Mouse (Mus musculus): ENCODE measurements at regions not wholly inside any gene's neighbourhood (a gene's known extent, or its start where the extent isn't known, plus 50 kb on each side); places are given as distances from the start of the nearest gene placed in this dataset.
A peak's percentile ranks its signal among the peaks of the same experiment; 100 is the strongest.

DNA sequence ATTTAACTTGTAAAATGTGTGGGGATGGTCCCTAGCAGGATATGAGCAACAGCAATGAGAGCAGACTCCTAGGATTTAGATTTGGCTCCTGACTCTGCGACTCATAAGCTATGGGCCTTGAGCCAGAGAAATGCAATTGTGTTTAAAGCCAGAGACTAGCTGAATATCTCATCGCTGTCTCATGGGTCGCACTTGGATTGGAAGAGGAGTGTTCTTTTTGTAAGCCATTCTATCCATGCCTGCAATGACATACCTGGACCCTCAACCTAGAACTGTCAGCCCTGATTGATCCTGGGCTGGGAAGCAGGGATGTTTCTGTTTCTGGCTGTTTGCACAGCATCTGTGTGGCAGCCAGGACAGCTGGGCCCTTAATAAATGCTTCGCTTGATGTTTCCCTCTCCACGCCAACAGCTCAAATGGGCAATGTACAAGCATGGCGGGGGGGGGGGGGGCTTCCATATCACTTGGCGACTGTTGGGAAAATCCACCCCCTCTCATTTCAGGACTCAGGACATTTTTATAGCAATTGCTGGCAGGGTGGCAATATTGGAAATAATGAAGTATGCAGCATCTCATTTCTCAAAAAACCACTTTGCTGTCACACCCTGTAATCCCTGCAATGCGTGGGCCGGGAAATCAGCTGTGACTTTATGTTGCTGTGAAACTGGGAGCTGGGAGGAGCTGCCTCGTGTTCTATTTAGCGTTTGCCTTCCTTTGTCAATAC lies 338.0 kb downstream of the Hs3st1 start:
- no peaks in the 10 kb centered on the region for H3K9me3 ChIP-seq (replicated peaks; ENCODE audit: low read length)
- WGBS: 73% methylated on average over 11 of the region's 11 CpGs
- no peaks in the 10 kb centered on the region for H3K4me1 ChIP-seq (replicated peaks; ENCODE audit: insufficient read depth, low read length)
- no peak for DNase-seq (ENCODE audit: low spot score)
- no peak for TF ChIP-seq CTCF (IDR thresholded peaks at IDR 0.05; ENCODE audit: low read depth)
- H3K36me3 ChIP-seq (ENCODE audit: insufficient read depth, low read length): no peaks in the 10 kb centered on the region
- no peak overlapping the region for H3K27ac ChIP-seq
- H3K4me2 ChIP-seq (ENCODE audit: low read length): no peak overlapping the region
- H3K4me3 ChIP-seq (replicated peaks; ENCODE audit: low read depth, low read length): no peak overlapping the region
- no peaks in the 10 kb centered on the region for H3K27me3 ChIP-seq (ENCODE audit: insufficient read depth, low read length)
- no peak overlapping the region for H3K9ac ChIP-seq (ENCODE audit: low read depth, low read length)
- no peak for ATAC-seq (replicated peaks; ENCODE audit: low FRiP score, low read depth)

DNA sequence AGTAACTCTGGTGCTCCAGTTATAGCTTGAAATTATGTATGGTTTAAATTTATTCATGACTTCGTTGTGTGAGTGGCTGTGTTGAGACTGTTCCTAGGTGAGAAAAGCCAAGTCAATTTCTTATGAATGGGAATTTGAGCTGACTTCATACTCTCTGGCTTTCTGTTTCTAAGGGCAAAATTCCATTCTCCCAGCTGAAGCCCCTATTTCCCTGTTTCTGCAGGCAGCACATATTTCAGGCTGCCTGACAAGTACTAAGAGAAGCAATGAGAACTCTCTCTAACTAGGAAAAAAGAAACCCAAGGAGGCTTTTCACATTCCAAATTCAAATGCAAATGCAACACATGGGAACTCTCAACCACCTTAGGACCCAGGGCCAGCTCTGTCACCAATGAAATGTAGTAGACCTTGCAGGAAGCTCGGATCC lies 338.7 kb downstream of the Hs3st1 start:
- 39% methylated on average over 2 of the region's 2 CpGs for WGBS
- no peaks in the 10 kb centered on the region for H3K9me3 ChIP-seq (replicated peaks; ENCODE audit: low read length)
- no peak overlapping the region for H3K9ac ChIP-seq (ENCODE audit: low read depth, low read length)
- no peak for ATAC-seq (replicated peaks; ENCODE audit: low FRiP score, low read depth)
- TF ChIP-seq CTCF (IDR thresholded peaks at IDR 0.05; ENCODE audit: low read depth): no peak
- DNase-seq (ENCODE audit: low spot score): peak; percentile 13
- no peaks in the 10 kb centered on the region for H3K36me3 ChIP-seq (ENCODE audit: insufficient read depth, low read length)
- H3K27ac ChIP-seq: no peak overlapping the region
- no peak overlapping the region for H3K4me2 ChIP-seq (ENCODE audit: low read length)
- no peak overlapping the region for H3K4me3 ChIP-seq (replicated peaks; ENCODE audit: low read depth, low read length)
- H3K27me3 ChIP-seq (ENCODE audit: insufficient read depth, low read length): no peaks in the 10 kb centered on the region
- H3K4me1 ChIP-seq (replicated peaks; ENCODE audit: insufficient read depth, low read length): no peaks in the 10 kb centered on the region

DNA sequence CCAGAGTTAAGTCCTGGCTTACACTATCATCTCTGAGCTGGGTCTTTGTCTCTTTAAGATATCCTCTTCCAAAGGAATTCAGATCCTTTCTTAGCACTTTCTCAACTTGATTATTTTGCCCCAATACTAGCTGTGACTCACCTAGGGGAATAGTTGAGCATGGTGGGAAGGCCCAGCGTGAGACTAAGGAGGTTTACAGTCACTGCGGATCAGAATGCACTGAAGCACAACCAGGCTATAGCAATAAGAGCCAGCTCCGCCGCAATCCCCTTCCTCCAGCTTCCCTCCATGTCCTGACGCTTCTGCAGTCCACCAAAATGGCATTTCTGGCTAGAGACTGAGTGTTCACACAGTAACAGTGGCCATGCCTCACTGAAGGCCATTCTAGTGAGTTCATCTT lies 342.5 kb downstream of the Hs3st1 start:
- ATAC-seq (replicated peaks; ENCODE audit: low FRiP score, low read depth): no peak
- TF ChIP-seq CTCF (IDR thresholded peaks at IDR 0.05; ENCODE audit: low read depth): no peak
- H3K36me3 ChIP-seq (ENCODE audit: insufficient read depth, low read length): no peaks in the 10 kb centered on the region
- H3K9ac ChIP-seq (ENCODE audit: low read depth, low read length): no peak overlapping the region
- H3K4me3 ChIP-seq (replicated peaks; ENCODE audit: low read depth, low read length): no peak overlapping the region
- H3K4me2 ChIP-seq (ENCODE audit: low read length): no peak overlapping the region
- no peak overlapping the region for H3K27ac ChIP-seq
- WGBS: 58% methylated on average over 5 of the region's 5 CpGs
- H3K9me3 ChIP-seq (replicated peaks; ENCODE audit: low read length): no peaks in the 10 kb centered on the region
- no peaks in the 10 kb centered on the region for H3K27me3 ChIP-seq (ENCODE audit: insufficient read depth, low read length)
- H3K4me1 ChIP-seq (replicated peaks; ENCODE audit: insufficient read depth, low read length): no peaks in the 10 kb centered on the region
- DNase-seq (ENCODE audit: low spot score): no peak

DNA sequence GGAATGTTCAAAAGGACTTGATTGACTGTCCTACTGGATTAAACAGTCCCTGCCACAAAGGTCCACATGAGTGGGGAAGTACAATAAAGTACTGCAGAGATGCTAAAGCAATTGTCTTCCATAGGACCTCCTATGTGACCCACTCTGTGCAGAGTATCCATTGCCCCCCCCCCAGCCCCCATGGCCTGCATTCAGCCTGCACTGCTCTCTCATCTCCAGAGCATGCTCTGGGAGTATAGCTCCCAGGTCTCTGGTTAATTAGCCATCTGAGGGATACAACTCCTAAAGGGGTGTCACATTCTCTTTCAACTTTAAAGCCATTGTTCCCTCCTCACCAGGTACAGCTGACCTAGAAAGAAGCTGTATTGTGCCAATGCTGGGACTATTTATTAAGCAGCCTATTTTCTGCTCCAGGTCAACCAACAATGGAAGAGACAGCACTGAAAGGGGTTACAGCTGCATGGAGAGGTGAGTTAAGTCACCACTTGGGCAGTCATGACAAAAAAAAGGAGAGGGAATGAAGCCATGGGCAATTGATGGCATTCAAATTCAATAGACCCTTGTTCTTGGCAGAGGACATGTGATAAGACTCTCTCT lies 364.8 kb downstream of the Hs3st1 start:
- Histone ChIP-seq H3K9ac (ENCODE audit: low read depth, low read length) (no peak overlapping the region), H3K9me3 (replicated peaks; ENCODE audit: low read length) (no peaks in the 10 kb centered on the region), H3K4me1 (replicated peaks; ENCODE audit: insufficient read depth, low read length) (no peaks in the 10 kb centered on the region), H3K27ac (no peak overlapping the region), H3K36me3 (ENCODE audit: insufficient read depth, low read length) (no peaks in the 10 kb centered on the region), H3K27me3 (ENCODE audit: insufficient read depth, low read length) (no peaks in the 10 kb centered on the region), H3K4me2 (ENCODE audit: low read length) (no peak overlapping the region), H3K4me3 (replicated peaks; ENCODE audit: low read depth, low read length) (no peak overlapping the region)
- no peak for DNase-seq (ENCODE audit: low spot score)
- no peak for ATAC-seq (replicated peaks; ENCODE audit: low FRiP score, low read depth)
- no peak for TF ChIP-seq CTCF (IDR thresholded peaks at IDR 0.05; ENCODE audit: low read depth)

DNA sequence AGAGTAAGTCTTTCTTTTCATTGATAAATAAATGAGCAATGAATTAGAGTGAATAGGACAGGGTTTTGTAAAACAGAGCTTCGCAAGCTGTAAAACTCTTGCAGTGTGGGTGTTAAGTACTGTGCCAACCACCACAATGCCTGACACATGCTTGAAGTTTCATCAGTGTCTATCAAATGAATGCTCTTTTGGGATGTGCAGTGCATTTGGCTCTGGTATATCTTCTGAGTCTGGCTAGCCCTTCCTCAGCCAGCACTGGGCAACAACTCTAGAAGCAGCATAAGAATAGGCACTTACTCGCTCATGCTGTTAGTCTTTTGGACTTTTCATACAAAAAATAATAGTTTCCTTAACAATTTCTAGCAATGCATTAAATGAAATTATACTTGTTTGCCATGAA lies 370.9 kb downstream of the Hs3st1 start:
- H3K4me2 ChIP-seq (ENCODE audit: low read length): no peak overlapping the region
- TF ChIP-seq CTCF (IDR thresholded peaks at IDR 0.05; ENCODE audit: low read depth): no peak
- H3K4me1 ChIP-seq (replicated peaks; ENCODE audit: insufficient read depth, low read length): no peaks in the 10 kb centered on the region
- no peaks in the 10 kb centered on the region for H3K36me3 ChIP-seq (ENCODE audit: insufficient read depth, low read length)
- H3K27ac ChIP-seq: no peak overlapping the region
- 98% methylated on average over 2 of the region's 2 CpGs for WGBS
- no peaks in the 10 kb centered on the region for H3K27me3 ChIP-seq (ENCODE audit: insufficient read depth, low read length)
- ATAC-seq (replicated peaks; ENCODE audit: low FRiP score, low read depth) (no peak), DNase-seq (ENCODE audit: low spot score) (no peak)
- H3K4me3 ChIP-seq (replicated peaks; ENCODE audit: low read depth, low read length): no peak overlapping the region
- no peaks in the 10 kb centered on the region for H3K9me3 ChIP-seq (replicated peaks; ENCODE audit: low read length)
- no peak overlapping the region for H3K9ac ChIP-seq (ENCODE audit: low read depth, low read length)

DNA sequence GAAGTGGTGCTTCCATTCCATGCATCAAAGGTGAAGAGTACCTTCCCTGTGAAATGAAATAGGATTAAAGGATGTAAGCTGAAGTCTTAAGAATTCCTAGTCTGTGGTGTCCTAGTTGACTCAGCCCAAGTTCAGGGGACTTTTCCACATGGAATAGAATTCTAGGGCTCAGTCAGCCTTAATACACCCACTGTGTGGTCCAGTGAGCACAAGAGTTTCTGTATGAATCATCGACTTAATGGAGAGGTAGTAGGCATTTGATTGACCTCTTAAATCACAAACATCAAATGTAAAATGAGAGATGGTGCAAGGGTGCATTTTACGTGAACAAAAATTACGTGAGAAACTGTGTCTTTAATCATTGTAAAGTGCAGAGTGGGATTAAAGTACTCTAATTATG lies 381.1 kb downstream of the Hs3st1 start:
- ATAC-seq (replicated peaks; ENCODE audit: low FRiP score, low read depth) (no peak), DNase-seq (ENCODE audit: low spot score) (no peak)
- WGBS: 75% methylated on average over 3 of the region's 3 CpGs
- Histone ChIP-seq H3K4me1 (replicated peaks; ENCODE audit: insufficient read depth, low read length) (no peaks in the 10 kb centered on the region), H3K27ac (no peak overlapping the region), H3K9ac (ENCODE audit: low read depth, low read length) (no peak overlapping the region), H3K9me3 (replicated peaks; ENCODE audit: low read length) (no peaks in the 10 kb centered on the region), H3K4me2 (ENCODE audit: low read length) (no peak overlapping the region), H3K4me3 (replicated peaks; ENCODE audit: low read depth, low read length) (no peak overlapping the region), H3K27me3 (ENCODE audit: insufficient read depth, low read length) (no peaks in the 10 kb centered on the region), H3K36me3 (ENCODE audit: insufficient read depth, low read length) (no peaks in the 10 kb centered on the region)
- TF ChIP-seq CTCF (IDR thresholded peaks at IDR 0.05; ENCODE audit: low read depth): no peak
